Mouse (Mus musculus) megakaryocyte, embryonic 14.5 days (primary cell): ENCODE measurements around the gene Olfr1451. TPM values are rescaled to one million over a fixed set of nuclear protein-coding genes. Genes with fewer than 3 reads are reported as not detected.
"Not testable (repeated sequence)": the region's sequence is repeated elsewhere in the genome, so short reads cannot be mapped to it uniquely, and the experiment has no call there.

ENCODE experiments used
- H3K27me3 ChIP-seq: replicated peaks from 2 replicates; pipeline ENCODE3; 2012; ENCODE audit warnings: inconsistent platforms
- H3K36me3 ChIP-seq: replicated peaks from 2 replicates; pipeline ENCODE3; 2012; ENCODE audit warnings: low read length, inconsistent platforms, mixed read lengths
- H3K4me1 ChIP-seq: 2 replicates; pipeline ENCODE4 v1.6.1; 2012; ENCODE audit warnings: inconsistent platforms
- H3K4me3 ChIP-seq: replicated peaks from 2 replicates; pipeline ENCODE3; 2012; ENCODE audit warnings: moderate library complexity, mild to moderate bottlenecking, inconsistent platforms
- H3K9me3 ChIP-seq: 2 replicates; pipeline ENCODE4 v1.6.1; 2012; ENCODE audit warnings: inconsistent platforms
- FLI1 ChIP-seq: IDR thresholded peaks from 2 replicates; pipeline ENCODE4 v1.6.1; 2012; ENCODE audit warnings: low read length, inconsistent platforms, mixed read lengths
- GATA1 ChIP-seq: IDR thresholded peaks from 3 replicates; pipeline ENCODE4 v1.6.1; 2012; ENCODE audit warnings: mixed read lengths, low read length, inconsistent platforms, borderline replicate concordance
- polyA plus RNA-seq: library from polyadenylated mRNA; stranded (reverse); fragments of >175 nt; gene quantifications from 2 replicates; pipeline ENCODE4 v1.2.3, GENCODE M21; 2012; ENCODE audit warnings: low replicate concordance; ENCODE audit not compliant: insufficient read depth

Gene Olfr1451
- polyA plus RNA-seq, result not detected in 2 replicates

GRCm38 (mm10) chr19:12994714-12995113, at the start of gene Olfr1451:
Gene Olfr1451 (plus strand): TSS chr19:12995014.
- TF ChIP-seq GATA1, result no peak
- TF ChIP-seq FLI1, result no peak
- Histone ChIP-seq H3K36me3 (no peaks in the 10 kb centered on the region), H3K4me3 (no peak within 1 kb of the TSS), H3K27me3 (no peaks in the 10 kb centered on the region), H3K9me3 (peaks cover 8% of the 10 kb centered on the region; the same call in 1 of the 2 replicates), H3K4me1 (no peaks in the 10 kb centered on the region)

GRCm38 (mm10) chr19:12949958-12950357, 44.9 kb upstream of the Olfr1451 start, which contains the start of gene Olfr1450:
Gene Olfr1450 (plus strand): TSS chr19:12950258.
- TF ChIP-seq GATA1 (no peak), FLI1 (no peak)
- Histone ChIP-seq H3K36me3 (no peaks in the 10 kb centered on the region), H3K9me3 (0 out of 2 replicates have a peak, but pooled peaks cover 3% of the 10 kb centered on the region), H3K27me3 (no peaks in the 10 kb centered on the region), H3K4me1 (no peaks in the 10 kb centered on the region), H3K4me3 (no peak within 1 kb of the TSS)

- peaks cover 12% of the 10 kb centered on the region for H3K9me3 ChIP-seq
- H3K4me1 ChIP-seq, H3K4me3 ChIP-seq, H3K27me3 ChIP-seq, H3K36me3 ChIP-seq: not testable (repeated sequence)
These were observed 24.7 kb upstream of the Olfr1451 start for GRCm38 (mm10) chr19:12970082-12970481.

- not testable (repeated sequence) for H3K9me3 ChIP-seq, H3K4me3 ChIP-seq, H3K36me3 ChIP-seq, H3K27me3 ChIP-seq, H3K4me1 ChIP-seq
These were observed 2.5 kb upstream of the Olfr1451 start for GRCm38 (mm10) chr19:12992316-12992715.

- H3K9me3 ChIP-seq, result no peaks in the 10 kb centered on the region
- H3K36me3 ChIP-seq, result no peaks in the 10 kb centered on the region
- no peaks in the 10 kb centered on the region for H3K4me1 ChIP-seq
- no peak within 1 kb of the TSS for H3K4me3 ChIP-seq
- TF ChIP-seq FLI1 (no peak), GATA1 (no peak)
- H3K27me3 ChIP-seq, result no peaks in the 10 kb centered on the region
These were observed 33.4 kb downstream of the Olfr1451 start, which contains the start of gene Olfr1453 for GRCm38 (mm10) chr19:13028227-13028626. Gene Olfr1453 (minus strand): TSS chr19:13028327.

Other genes with a start within 250 kb of the Olfr1451 start
- not detected in 2 replicates for gene Cntf, start 229.4 kb upstream of the Olfr1451 start, polyA plus RNA-seq
- gene Zfp91, start 198.9 kb upstream of the Olfr1451 start, polyA plus RNA-seq, result 16.1 and 19.5 TPM in 2 replicates
- 0.27 TPM in 1 of 2 replicates, not detected in the other for gene Lpxn, start 198.8 kb upstream of the Olfr1451 start, polyA plus RNA-seq
- gene Gm5244, start 148.3 kb upstream of the Olfr1451 start, polyA plus RNA-seq, result not detected in 2 replicates
- gene Olfr1444, start 137.7 kb upstream of the Olfr1451 start, polyA plus RNA-seq, result not detected in 2 replicates
- not detected in 2 replicates for gene Olfr1445, start 111.2 kb upstream of the Olfr1451 start, polyA plus RNA-seq
- gene Olfr1446, start 101.5 kb upstream of the Olfr1451 start, polyA plus RNA-seq, result not detected in 2 replicates
- gene Olfr1447, start 91.3 kb upstream of the Olfr1451 start, polyA plus RNA-seq, result not detected in 2 replicates
- gene Olfr1448, start 70.6 kb upstream of the Olfr1451 start, polyA plus RNA-seq, result not detected in 2 replicates
- not detected in 2 replicates for gene Olfr1449, start 64.2 kb upstream of the Olfr1451 start, polyA plus RNA-seq
- not detected in 2 replicates for gene Olfr1450, start 44.8 kb upstream of the Olfr1451 start, polyA plus RNA-seq
- gene Olfr1453, start 33.3 kb downstream of the Olfr1451 start, polyA plus RNA-seq, result not detected in 2 replicates
- gene Olfr1454, start 65.6 kb downstream of the Olfr1451 start, polyA plus RNA-seq, result not detected in 2 replicates
- gene Olfr1457, start 102.9 kb downstream of the Olfr1451 start, polyA plus RNA-seq, result not detected in 2 replicates
- gene Olfr1458, start 111.8 kb downstream of the Olfr1451 start, polyA plus RNA-seq, result not detected in 2 replicates
- 0.06 TPM in 1 of 2 replicates, not detected in the other for gene Olfr1459, start 154.5 kb downstream of the Olfr1451 start, polyA plus RNA-seq
- not detected in 2 replicates for gene Olfr1461, start 168.0 kb downstream of the Olfr1451 start, polyA plus RNA-seq
- not detected in 2 replicates for gene Olfr1462, start 190.7 kb downstream of the Olfr1451 start, polyA plus RNA-seq
- not detected in 2 replicates for gene Olfr1463, start 236.3 kb downstream of the Olfr1451 start, polyA plus RNA-seq